Mouse (Mus musculus) kidney, embryonic 15.5 days (tissue): ENCODE results near the gene Creb3l2. TPM values are rescaled to one million over a fixed set of nuclear protein-coding genes. Genes with fewer than 3 reads are reported as not detected.
"Not testable (repeated sequence)": the region's sequence is repeated elsewhere in the genome, so short reads cannot be mapped to it uniquely, and the experiment has no call there.

Experiments
- ATAC-seq: fragments of 200-750 bp; cut with Nextera tagmentation; replicated peaks from 2 replicates; pipeline ENCODE4 v1.8.0; 2017; ENCODE audit warnings: moderate TSS enrichment; ENCODE audit not compliant: low FRiP score
- H3K27ac ChIP-seq: fragments of 300-500 bp; sonication (generic); 2 replicates; pipeline ENCODE4 v1.5.1; 2015; ENCODE audit warnings: mild to moderate bottlenecking, inconsistent platforms
- H3K27me3 ChIP-seq: fragments of 300-500 bp; sonication (generic); 2 replicates; pipeline ENCODE4 v1.6.1; 2015; ENCODE audit warnings: inconsistent platforms
- H3K36me3 ChIP-seq: fragments of 300-500 bp; sonication (generic); 2 replicates; pipeline ENCODE4 v1.6.1; 2015; ENCODE audit warnings: inconsistent platforms
- H3K4me1 ChIP-seq: fragments of 300-500 bp; sonication (generic); 2 replicates; pipeline ENCODE4 v1.6.1; 2015; ENCODE audit warnings: inconsistent platforms
- H3K4me2 ChIP-seq: fragments of 300-500 bp; sonication (generic); 2 replicates; pipeline ENCODE4 v1.6.1; 2015; ENCODE audit warnings: moderate library complexity, mild to moderate bottlenecking, inconsistent platforms
- H3K4me3 ChIP-seq: fragments of 300-500 bp; sonication (generic); replicated peaks from 2 replicates; pipeline ENCODE4 v1.5.1; 2015; ENCODE audit warnings: mild to moderate bottlenecking, inconsistent platforms
- H3K9ac ChIP-seq: fragments of 300-500 bp; sonication (generic); 2 replicates; pipeline ENCODE4 v1.6.1; 2015; ENCODE audit warnings: mild to moderate bottlenecking, inconsistent platforms
- H3K9me3 ChIP-seq: fragments of 300-500 bp; sonication (generic); replicated peaks from 2 replicates; pipeline ENCODE4 v1.6.1; 2016; ENCODE audit warnings: inconsistent platforms
- WGBS: fragments of 180-500 bp; shearing (Covaris S2); methylation state at CpG from one replicate; pipeline ENCODE4 v1.1.7; 2015; ENCODE audit warnings: mixed read lengths; 5-methylcytosine and 5-hydroxymethylcytosine counted together
- polyA plus RNA-seq: library from polyadenylated mRNA; unstranded; fragments of >200 nt; fragmentation: Nextera tagmentation; extraction: Ambion mirVana; gene quantifications from 2 replicates; pipeline ENCODE4 v1.2.1, GENCODE M21; 2015

The Creb3l2 gene
- polyA plus RNA-seq, 1 experiment from 2014 or later = 31.1 TPM

GRCm38 (mm10) chr6:37391313-37391712 is 50.6 kb downstream of the Creb3l2 start:
- Histone ChIP-seq H3K4me1 (peaks cover 51% of the 10 kb centered on the region), H3K9ac (no peak overlapping the region), H3K27me3 (no peaks in the 10 kb centered on the region), H3K4me2 (no peak overlapping the region), H3K27ac (0 out of 2 replicates have a peak overlapping the region, but pooled peaks have one; percentile 4), H3K4me3 (no peak overlapping the region), H3K36me3 (0 out of 2 replicates have a peak, but pooled peaks cover 5% of the 10 kb centered on the region), H3K9me3 (no peaks in the 10 kb centered on the region)
- WGBS = 65% methylated on average over 7 of the region's 7 CpGs
- no peak for ATAC-seq

DNA sequence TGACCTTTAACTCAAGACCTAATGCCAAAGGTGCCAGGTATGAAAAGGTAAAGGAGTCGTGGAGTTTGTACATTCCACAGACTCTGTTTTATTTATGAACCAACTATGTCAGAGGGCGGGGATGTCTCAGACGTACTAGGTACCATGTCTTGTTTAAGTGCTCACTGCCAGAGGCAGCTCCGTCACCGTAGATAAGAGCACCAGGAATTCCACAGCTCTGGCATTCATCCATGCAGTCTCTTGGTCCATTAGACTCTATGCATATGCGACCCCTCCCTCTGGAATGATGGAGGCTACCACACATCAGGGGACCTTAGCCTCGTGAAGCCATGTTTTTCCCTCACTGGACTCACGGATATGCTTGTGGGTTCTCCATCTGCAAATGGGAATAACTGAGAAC is 53.0 kb downstream of the Creb3l2 start:
- 64% methylated on average over 8 of the region's 8 CpGs for WGBS
- Histone ChIP-seq H3K9me3 (no peaks in the 10 kb centered on the region), H3K9ac (no peak overlapping the region), H3K27ac (no peak overlapping the region), H3K4me1 (peaks cover 46% of the 10 kb centered on the region), H3K4me3 (no peak overlapping the region), H3K4me2 (no peak overlapping the region), H3K27me3 (no peaks in the 10 kb centered on the region), H3K36me3 (0 out of 2 replicates have a peak, but pooled peaks cover 5% of the 10 kb centered on the region)
- 0 out of 2 replicates have a peak, but pooled peaks have one; percentile 41 for ATAC-seq

DNA sequence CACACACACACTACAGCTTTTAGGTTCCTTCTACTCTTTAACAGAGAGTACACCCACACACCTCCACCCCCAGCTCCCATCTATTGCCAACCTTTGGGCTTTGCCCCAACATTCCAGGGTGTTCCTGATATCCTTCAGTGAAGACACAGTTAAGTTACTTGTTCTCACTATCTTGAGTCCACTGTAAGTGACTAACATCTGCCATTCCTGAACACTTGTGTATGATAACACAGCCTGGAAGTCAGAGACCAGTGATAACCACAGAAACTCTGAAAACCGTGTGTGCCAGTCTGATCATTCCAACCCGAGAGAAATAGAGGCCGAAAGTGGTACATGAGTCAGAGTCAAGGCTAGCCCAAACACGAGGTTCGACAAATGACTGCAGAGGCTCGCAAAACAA is 53.4 kb downstream of the Creb3l2 start:
- H3K36me3 ChIP-seq = 0 out of 2 replicates have a peak, but pooled peaks cover 5% of the 10 kb centered on the region
- H3K4me3 ChIP-seq = no peak overlapping the region
- no peak overlapping the region for H3K9ac ChIP-seq
- peaks cover 41% of the 10 kb centered on the region for H3K4me1 ChIP-seq
- no peak for ATAC-seq
- no peaks in the 10 kb centered on the region for H3K27me3 ChIP-seq
- WGBS = 81% methylated on average over 6 of the region's 6 CpGs
- H3K27ac ChIP-seq = no peak overlapping the region
- H3K4me2 ChIP-seq = no peak overlapping the region
- no peaks in the 10 kb centered on the region for H3K9me3 ChIP-seq

- WGBS = 89% methylated on average over 4 of the region's 4 CpGs
These were observed 54.7 kb downstream of the Creb3l2 start for GRCm38 (mm10) chr6:37387281-37387680.

DNA sequence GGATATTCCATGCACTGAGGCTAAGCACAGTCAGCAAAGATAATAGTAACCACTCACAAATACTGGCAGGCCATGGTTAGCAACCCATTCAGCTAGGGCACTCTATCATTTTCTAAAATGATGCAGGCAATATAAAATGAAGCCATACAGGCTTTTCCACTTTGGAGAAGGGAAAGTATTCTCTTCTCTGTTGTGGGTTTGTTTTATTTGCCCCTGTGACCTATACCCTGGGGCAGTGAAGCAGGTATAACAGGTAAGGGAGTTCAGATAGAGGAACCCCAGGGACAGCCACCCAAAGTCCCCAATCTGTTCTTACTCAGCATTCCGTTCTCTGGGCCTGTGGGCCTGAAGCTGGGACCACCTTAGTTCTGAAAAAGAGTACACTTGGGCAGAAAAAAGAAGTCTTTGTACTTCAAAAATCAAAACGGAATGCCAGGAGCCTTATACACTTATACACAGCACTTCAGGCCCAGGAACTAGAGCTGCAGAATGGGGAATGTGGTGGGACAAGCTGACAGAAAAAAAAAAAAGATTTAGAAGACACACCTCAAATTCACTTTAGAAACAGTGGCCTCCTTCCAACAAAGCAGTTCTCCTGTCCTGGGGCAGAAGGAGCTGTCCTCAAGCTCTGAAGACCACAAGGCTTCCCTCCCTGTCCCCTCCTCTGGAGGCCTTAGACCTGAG is 56.2 kb downstream of the Creb3l2 start:
- Histone ChIP-seq H3K27me3 (no peaks in the 10 kb centered on the region), H3K9me3 (no peaks in the 10 kb centered on the region), H3K36me3 (0 out of 2 replicates have a peak, but pooled peaks cover 5% of the 10 kb centered on the region), H3K4me3 (no peak overlapping the region), H3K27ac (no peak overlapping the region; the same call in 1 of the 2 replicates), H3K9ac (no peak overlapping the region), H3K4me2 (no peak overlapping the region), H3K4me1 (peaks cover 17% of the 10 kb centered on the region)
- no peak for ATAC-seq
- 86% methylated on average over 2 of the region's 2 CpGs for WGBS

More at GRCm38 (mm10) chr6:37387281-37387680, 54.7 kb downstream of the Creb3l2 start:
- H3K9ac ChIP-seq = no peak overlapping the region
- no peak for ATAC-seq
- H3K27me3 ChIP-seq = no peaks in the 10 kb centered on the region
- H3K4me2 ChIP-seq = no peak overlapping the region
- no peak overlapping the region for H3K27ac ChIP-seq
- H3K4me3 ChIP-seq = no peak overlapping the region
- peaks cover 32% of the 10 kb centered on the region for H3K4me1 ChIP-seq
- H3K36me3 ChIP-seq = 0 out of 2 replicates have a peak, but pooled peaks cover 5% of the 10 kb centered on the region
- H3K9me3 ChIP-seq = no peaks in the 10 kb centered on the region

GRCm38 (mm10) chr6:37382761-37383160 is 59.2 kb downstream of the Creb3l2 start:
- no peaks in the 10 kb centered on the region for H3K9me3 ChIP-seq
- H3K9ac ChIP-seq = no peak overlapping the region
- 90% methylated on average over 6 of the region's 6 CpGs for WGBS
- no peak overlapping the region for H3K4me3 ChIP-seq
- H3K36me3 ChIP-seq = peaks cover 23% of the 10 kb centered on the region
- no peak for ATAC-seq
- H3K4me2 ChIP-seq = no peak overlapping the region
- no peak overlapping the region for H3K27ac ChIP-seq
- H3K27me3 ChIP-seq = no peaks in the 10 kb centered on the region
- H3K4me1 ChIP-seq = 0 out of 2 replicates have a peak, but pooled peaks cover 8% of the 10 kb centered on the region

- H3K27me3 ChIP-seq = no peaks in the 10 kb centered on the region
- no peaks in the 10 kb centered on the region for H3K9me3 ChIP-seq
- H3K4me1 ChIP-seq = peaks cover 27% of the 10 kb centered on the region
- H3K9ac ChIP-seq = no peak overlapping the region
- H3K4me3 ChIP-seq = no peak overlapping the region
- H3K4me2 ChIP-seq = no peak overlapping the region
- no peak overlapping the region for H3K27ac ChIP-seq
- no peak for ATAC-seq
- WGBS = 60% methylated on average over 12 of the region's 12 CpGs
- peaks cover 40% of the 10 kb centered on the region for H3K36me3 ChIP-seq
These were observed 63.9 kb downstream of the Creb3l2 start for GRCm38 (mm10) chr6:37377836-37378580.

DNA sequence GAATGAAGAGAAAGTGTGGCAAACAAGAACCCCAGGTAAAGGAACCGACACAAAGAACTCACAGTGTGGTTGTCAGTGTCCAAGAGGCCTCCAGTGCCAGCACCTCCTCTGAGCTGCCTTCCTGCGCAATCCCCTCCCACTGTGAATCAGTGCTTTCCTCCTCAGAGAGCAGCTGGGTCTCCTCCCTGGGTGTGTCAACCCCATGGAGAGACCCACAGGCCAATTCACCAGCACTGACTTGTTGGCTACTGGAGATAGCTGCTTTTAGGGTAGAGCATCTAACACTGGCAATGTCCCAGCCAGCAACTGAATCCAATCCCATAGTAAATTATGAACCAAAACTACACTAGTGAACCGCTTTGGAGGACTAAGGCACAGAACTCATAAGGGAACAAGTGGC is 64.6 kb downstream of the Creb3l2 start:
- not testable (repeated sequence) for H3K9me3 ChIP-seq, ATAC-seq, H3K4me3 ChIP-seq, H3K27me3 ChIP-seq, H3K4me2 ChIP-seq, H3K9ac ChIP-seq, H3K27ac ChIP-seq
- peaks cover 44% of the 10 kb centered on the region for H3K36me3 ChIP-seq
- WGBS = 83% methylated on average over 3 of the region's 3 CpGs
- H3K4me1 ChIP-seq = peaks cover 27% of the 10 kb centered on the region

- peaks cover 49% of the 10 kb centered on the region for H3K36me3 ChIP-seq
- H3K27ac ChIP-seq = peak overlapping the region; percentile 76
- no peaks in the 10 kb centered on the region for H3K27me3 ChIP-seq
- H3K4me1 ChIP-seq = peaks cover 27% of the 10 kb centered on the region
- 47% methylated on average over 10 of the region's 10 CpGs for WGBS
- H3K4me2 ChIP-seq = no peak overlapping the region
- H3K4me3 ChIP-seq = no peak overlapping the region
- 0 out of 2 replicates have a peak, but pooled peaks have one; percentile 15 for ATAC-seq
- H3K9ac ChIP-seq = no peak overlapping the region
- no peaks in the 10 kb centered on the region for H3K9me3 ChIP-seq
These were observed 66.5 kb downstream of the Creb3l2 start for GRCm38 (mm10) chr6:37375452-37375851.

DNA sequence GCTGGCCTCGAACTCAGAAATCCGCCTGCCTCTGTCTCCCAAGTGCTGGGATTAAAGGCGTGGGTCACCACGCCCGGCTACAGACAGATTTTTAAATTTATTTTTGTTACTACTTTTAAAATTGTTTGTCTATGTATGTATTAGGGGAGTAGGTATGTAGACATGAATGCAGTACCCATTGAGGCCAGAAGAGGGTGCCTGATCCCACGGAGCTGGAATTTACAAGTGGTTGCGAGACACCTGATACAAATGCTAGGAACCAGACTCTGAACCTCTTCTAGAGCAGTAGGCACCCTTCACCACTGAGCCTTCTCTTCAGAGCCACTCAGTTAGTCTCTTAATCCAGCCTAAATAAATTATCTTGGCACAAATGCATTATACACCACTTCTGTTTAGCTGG is 70.6 kb downstream of the Creb3l2 start:
- peak; percentile 44; the same call in 1 of the 2 replicates for ATAC-seq
- no peak overlapping the region for H3K4me2 ChIP-seq
- no peak overlapping the region for H3K27ac ChIP-seq
- H3K4me3 ChIP-seq = no peak overlapping the region
- WGBS = 83% methylated on average over 7 of the region's 7 CpGs
- H3K36me3 ChIP-seq = peaks cover 30% of the 10 kb centered on the region
- H3K4me1 ChIP-seq = peaks cover 22% of the 10 kb centered on the region
- H3K9ac ChIP-seq = no peak overlapping the region
- no peaks in the 10 kb centered on the region for H3K9me3 ChIP-seq
- H3K27me3 ChIP-seq = no peaks in the 10 kb centered on the region

GRCm38 (mm10) chr6:37370566-37370965 is 71.4 kb downstream of the Creb3l2 start:
- no peak for ATAC-seq

GRCm38 (mm10) chr6:37369750-37370149 is 72.2 kb downstream of the Creb3l2 start:
- Histone ChIP-seq H3K4me1 (peaks cover 18% of the 10 kb centered on the region; the same call in 1 of the 2 replicates), H3K4me2 (no peak overlapping the region), H3K9ac (no peak overlapping the region), H3K27me3 (no peaks in the 10 kb centered on the region), H3K36me3 (peaks cover 28% of the 10 kb centered on the region), H3K4me3 (no peak overlapping the region), H3K9me3 (no peaks in the 10 kb centered on the region), H3K27ac (no peak overlapping the region)
- ATAC-seq = no peak
- 68% methylated on average over 6 of the region's 6 CpGs for WGBS

More at GRCm38 (mm10) chr6:37370566-37370965, 71.4 kb downstream of the Creb3l2 start:
- H3K4me3 ChIP-seq = no peak overlapping the region
- H3K9ac ChIP-seq = no peak overlapping the region
- no peak overlapping the region for H3K27ac ChIP-seq
- peaks cover 22% of the 10 kb centered on the region for H3K4me1 ChIP-seq
- H3K36me3 ChIP-seq = peaks cover 30% of the 10 kb centered on the region
- WGBS = 88% methylated on average over 12 of the region's 12 CpGs
- H3K9me3 ChIP-seq = no peaks in the 10 kb centered on the region
- H3K4me2 ChIP-seq = no peak overlapping the region
- no peaks in the 10 kb centered on the region for H3K27me3 ChIP-seq
